Mouse (Mus musculus): ENCODE data around the gene Fscn2. TPM values are rescaled to one million over a fixed set of nuclear protein-coding genes. Genes with fewer than 3 reads are reported as not detected.

Gene Fscn2
- polyA plus RNA-seq, 1 experiment from 2014 or later, result 0.20 TPM

DNA sequence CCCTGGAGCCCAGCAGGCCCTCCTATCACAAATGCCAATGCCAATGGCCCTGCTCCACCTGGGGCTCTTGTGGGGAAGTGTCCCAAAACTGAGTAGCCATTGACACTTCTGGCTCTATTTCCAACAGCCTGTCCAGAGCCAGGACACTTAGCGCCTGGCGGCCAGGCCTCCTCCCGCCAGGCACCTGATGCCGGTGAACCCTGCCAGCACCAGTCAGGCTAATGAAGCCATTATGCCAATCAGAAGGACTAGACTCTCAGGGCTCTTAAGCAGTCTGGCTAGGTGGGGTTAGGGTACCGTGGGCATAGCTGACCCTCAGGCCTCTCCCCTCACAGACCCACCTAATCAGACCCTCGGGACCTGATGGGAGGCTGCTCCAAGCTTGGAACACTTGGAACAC is 1.9 kb upstream of the Fscn2 start:
- 83% methylated on average over 6 of the region's 6 CpGs for WGBS
- DNase-seq (ENCODE audit: low spot score), result no peak

DNA sequence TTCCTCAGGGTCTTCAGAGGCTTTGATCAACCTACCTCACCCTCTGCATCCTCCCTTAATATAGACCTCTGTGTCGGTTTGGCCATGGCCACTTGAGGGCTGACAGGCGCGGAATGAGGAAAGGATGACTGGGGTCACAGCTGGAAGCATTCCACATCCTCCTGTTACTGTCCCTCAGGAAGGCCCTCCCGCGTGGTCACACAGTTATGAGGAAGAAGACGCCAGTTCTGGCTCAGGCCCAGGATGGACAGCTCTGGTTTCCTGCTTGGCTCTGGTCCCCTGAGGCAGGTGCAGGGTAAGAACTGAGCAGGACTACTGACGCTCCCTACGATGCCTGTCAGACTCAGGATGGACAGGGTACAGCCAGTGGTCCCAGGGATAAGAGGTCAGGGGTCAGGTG is 1.3 kb upstream of the Fscn2 start:
- Histone ChIP-seq H3K36me3 (replicated peaks; ENCODE audit: control insufficient read depth, insufficient read depth, low read depth, low read length) (no peaks in the 10 kb centered on the region), H3K4me2 (ENCODE audit: low read depth, low read length) (no peak overlapping the region), H3K9me3 (replicated peaks; ENCODE audit: control insufficient read depth, low read length) (no peaks in the 10 kb centered on the region), H3K4me1 (ENCODE audit: control insufficient read depth, insufficient read depth, low read length) (peaks cover 9% of the 10 kb centered on the region), H3K9ac (replicated peaks; ENCODE audit: low read length) (no peak overlapping the region), H3K4me3 (ENCODE audit: low read depth, low read length) (no peak overlapping the region), H3K27ac (replicated peaks; ENCODE audit: low read depth, low read length) (no peak overlapping the region), H3K27me3 (ENCODE audit: control insufficient read depth, insufficient read depth, low read length) (no peaks in the 10 kb centered on the region)
- 39% methylated on average over 8 of the region's 8 CpGs for WGBS
- DNase-seq (ENCODE audit: low spot score) (no peak), ATAC-seq (replicated peaks; ENCODE audit: insufficient number of reproducible peaks, low FRiP score, low TSS enrichment, low read depth) (no peak)

More for the DNA sequence above, 1.9 kb upstream of the Fscn2 start:
- peaks cover 9% of the 10 kb centered on the region for H3K4me1 ChIP-seq (ENCODE audit: control insufficient read depth, insufficient read depth, low read length)
- no peak overlapping the region; the same call in 1 of the 2 replicates for H3K9ac ChIP-seq (replicated peaks; ENCODE audit: low read length)
- no peaks in the 10 kb centered on the region for H3K27me3 ChIP-seq (ENCODE audit: control insufficient read depth, insufficient read depth, low read length)
- no peaks in the 10 kb centered on the region for H3K9me3 ChIP-seq (replicated peaks; ENCODE audit: control insufficient read depth, low read length)
- no peak overlapping the region for H3K27ac ChIP-seq (replicated peaks; ENCODE audit: low read depth, low read length)
- H3K4me3 ChIP-seq (ENCODE audit: low read depth, low read length), result no peak overlapping the region
- no peak overlapping the region for H3K4me2 ChIP-seq (ENCODE audit: low read depth, low read length)
- no peak for ATAC-seq (replicated peaks; ENCODE audit: insufficient number of reproducible peaks, low FRiP score, low TSS enrichment, low read depth)
- H3K36me3 ChIP-seq (replicated peaks; ENCODE audit: control insufficient read depth, insufficient read depth, low read depth, low read length), result no peaks in the 10 kb centered on the region

DNA sequence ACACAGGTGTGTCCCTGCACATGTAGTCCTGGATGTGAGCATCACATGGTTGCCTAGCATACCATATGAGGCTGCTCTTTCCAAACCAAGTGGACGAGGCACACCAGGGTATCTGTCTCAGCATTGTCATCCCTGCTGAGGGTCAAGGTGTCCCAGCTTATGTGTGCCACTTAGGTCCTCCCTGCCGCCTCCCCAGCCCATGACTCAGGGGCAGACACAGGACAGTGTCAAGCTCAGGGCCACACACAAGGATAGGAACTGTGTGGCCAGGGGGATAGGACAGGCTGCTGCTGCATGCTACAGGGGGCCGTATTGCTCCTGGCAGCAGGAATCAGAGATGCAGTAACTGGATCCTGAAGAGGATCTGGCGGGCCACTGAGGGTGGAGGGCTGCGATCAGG is 579 bp upstream of the Fscn2 start:
- H3K9ac ChIP-seq (replicated peaks; ENCODE audit: low read length), result no peak overlapping the region
- no peak for DNase-seq (ENCODE audit: low spot score)
- no peaks in the 10 kb centered on the region for H3K9me3 ChIP-seq (replicated peaks; ENCODE audit: control insufficient read depth, low read length)
- H3K36me3 ChIP-seq (replicated peaks; ENCODE audit: control insufficient read depth, insufficient read depth, low read depth, low read length), result no peaks in the 10 kb centered on the region
- 63% methylated on average over 5 of the region's 5 CpGs for WGBS
- no peak overlapping the region for H3K4me3 ChIP-seq (ENCODE audit: low read depth, low read length)
- H3K4me1 ChIP-seq (ENCODE audit: control insufficient read depth, insufficient read depth, low read length), result peaks cover 9% of the 10 kb centered on the region
- no peak for ATAC-seq (replicated peaks; ENCODE audit: insufficient number of reproducible peaks, low FRiP score, low TSS enrichment, low read depth)
- H3K27ac ChIP-seq (replicated peaks; ENCODE audit: low read depth, low read length), result no peak overlapping the region
- no peaks in the 10 kb centered on the region for H3K27me3 ChIP-seq (ENCODE audit: control insufficient read depth, insufficient read depth, low read length)
- no peak overlapping the region for H3K4me2 ChIP-seq (ENCODE audit: low read depth, low read length)

DNA sequence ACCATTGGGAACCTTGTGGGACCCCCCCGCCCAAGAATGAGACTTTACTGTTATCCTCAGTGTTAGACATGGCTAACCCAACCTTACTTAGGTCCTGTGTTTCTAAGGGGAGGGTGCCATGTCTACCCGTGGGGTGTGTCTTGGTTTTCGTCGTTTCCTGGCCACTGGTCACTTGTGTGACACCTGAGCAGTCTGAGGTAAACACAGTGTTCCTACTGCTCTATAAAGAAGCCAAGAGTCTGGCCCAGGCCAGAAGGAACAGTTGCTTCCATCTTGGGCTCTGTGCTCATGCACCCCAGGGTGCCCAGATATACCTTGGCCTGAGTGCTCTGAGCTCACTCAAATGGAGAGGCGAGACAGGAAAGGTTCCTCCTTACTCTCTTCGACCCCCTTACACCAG is 1.6 kb downstream of the Fscn2 start:
- Histone ChIP-seq H3K4me3 (ENCODE audit: low read depth, low read length) (no peak overlapping the region), H3K4me2 (ENCODE audit: low read depth, low read length) (no peak overlapping the region), H3K4me1 (ENCODE audit: control insufficient read depth, insufficient read depth, low read length) (peaks cover 8% of the 10 kb centered on the region), H3K27me3 (ENCODE audit: control insufficient read depth, insufficient read depth, low read length) (no peaks in the 10 kb centered on the region), H3K9me3 (replicated peaks; ENCODE audit: control insufficient read depth, low read length) (no peaks in the 10 kb centered on the region), H3K36me3 (replicated peaks; ENCODE audit: control insufficient read depth, insufficient read depth, low read depth, low read length) (no peaks in the 10 kb centered on the region), H3K27ac (replicated peaks; ENCODE audit: low read depth, low read length) (no peak overlapping the region), H3K9ac (replicated peaks; ENCODE audit: low read length) (no peak overlapping the region)
- no peak for DNase-seq (ENCODE audit: low spot score)
- WGBS, result 80% methylated on average over 6 of the region's 6 CpGs
- ATAC-seq (replicated peaks; ENCODE audit: insufficient number of reproducible peaks, low FRiP score, low TSS enrichment, low read depth), result no peak

DNA sequence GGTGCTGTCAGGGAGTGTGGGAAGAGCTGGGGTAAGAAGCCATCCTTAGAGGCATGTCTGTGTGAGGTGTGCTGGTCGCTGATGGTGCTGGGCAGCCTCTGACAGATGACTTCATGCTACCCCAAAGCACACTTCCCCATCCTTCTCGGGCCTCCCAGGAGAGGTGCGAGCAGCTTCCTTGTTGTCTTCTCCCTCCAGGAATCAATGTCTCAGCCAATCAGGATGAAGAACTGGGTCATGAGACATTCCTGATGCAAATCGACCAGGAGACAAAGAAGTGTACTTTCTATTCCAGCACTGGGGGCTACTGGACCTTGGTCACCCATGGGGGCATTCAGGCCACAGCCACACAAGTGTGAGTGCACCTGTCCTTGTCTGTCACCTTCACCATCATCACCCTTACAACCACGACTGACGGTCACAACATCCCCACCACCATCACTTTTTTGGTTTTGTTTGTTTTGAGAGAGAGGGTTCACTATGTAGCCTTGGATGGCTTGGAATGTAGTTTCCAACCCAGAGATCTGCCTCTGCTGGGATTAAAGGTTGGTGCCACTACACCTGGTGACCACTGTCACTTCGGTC is 5.2 kb downstream of the Fscn2 start:
- H3K27ac ChIP-seq (replicated peaks; ENCODE audit: low read depth, low read length), result no peak overlapping the region
- H3K9ac ChIP-seq (replicated peaks; ENCODE audit: low read length), result no peak overlapping the region
- no peaks in the 10 kb centered on the region for H3K27me3 ChIP-seq (ENCODE audit: control insufficient read depth, insufficient read depth, low read length)
- WGBS, result 29% methylated on average over 7 of the region's 7 CpGs
- no peak for DNase-seq (ENCODE audit: low spot score)
- H3K9me3 ChIP-seq (replicated peaks; ENCODE audit: control insufficient read depth, low read length), result no peaks in the 10 kb centered on the region
- ATAC-seq (replicated peaks; ENCODE audit: insufficient number of reproducible peaks, low FRiP score, low TSS enrichment, low read depth), result no peak
- no peak overlapping the region for H3K4me3 ChIP-seq (ENCODE audit: low read depth, low read length)
- H3K36me3 ChIP-seq (replicated peaks; ENCODE audit: control insufficient read depth, insufficient read depth, low read depth, low read length), result no peaks in the 10 kb centered on the region
- H3K4me1 ChIP-seq (ENCODE audit: control insufficient read depth, insufficient read depth, low read length), result no peaks in the 10 kb centered on the region
- no peak overlapping the region for H3K4me2 ChIP-seq (ENCODE audit: low read depth, low read length)

DNA sequence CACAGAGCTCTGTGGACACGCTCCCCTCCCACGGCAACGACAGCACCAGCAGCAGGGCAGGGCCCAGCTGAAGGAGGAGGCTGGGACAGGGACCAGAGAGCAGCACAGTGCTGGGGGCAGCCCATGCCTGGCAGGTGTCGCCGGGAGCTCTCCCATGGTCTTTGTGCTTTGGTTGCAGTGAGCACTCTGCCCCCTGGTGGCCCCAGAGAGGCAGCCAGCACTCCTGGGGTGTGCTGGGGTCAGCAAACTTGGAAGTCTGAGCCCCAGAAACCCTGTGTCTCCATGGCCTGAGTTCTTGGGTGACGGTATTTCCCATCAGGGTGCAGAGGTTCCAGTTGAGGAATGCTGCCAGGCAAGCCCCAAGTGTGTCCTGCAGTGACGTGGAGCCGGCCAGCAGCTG is 8.3 kb downstream of the Fscn2 start:
- H3K4me2 ChIP-seq (ENCODE audit: low read depth, low read length), result no peak overlapping the region
- no peaks in the 10 kb centered on the region for H3K9me3 ChIP-seq (replicated peaks; ENCODE audit: control insufficient read depth, low read length)
- no peak overlapping the region for H3K9ac ChIP-seq (replicated peaks; ENCODE audit: low read length)
- H3K4me3 ChIP-seq (ENCODE audit: low read depth, low read length), result no peak overlapping the region
- H3K4me1 ChIP-seq (ENCODE audit: control insufficient read depth, insufficient read depth, low read length), result no peaks in the 10 kb centered on the region
- ATAC-seq (replicated peaks; ENCODE audit: insufficient number of reproducible peaks, low FRiP score, low TSS enrichment, low read depth) (peak; percentile 71), DNase-seq (ENCODE audit: low spot score) (peak; percentile 67)
- H3K36me3 ChIP-seq (replicated peaks; ENCODE audit: control insufficient read depth, insufficient read depth, low read depth, low read length), result no peaks in the 10 kb centered on the region; the same call in none of the 2 replicates
- no peaks in the 10 kb centered on the region for H3K27me3 ChIP-seq (ENCODE audit: control insufficient read depth, insufficient read depth, low read length)
- WGBS, result 34% methylated on average over 8 of the region's 8 CpGs
- no peak overlapping the region for H3K27ac ChIP-seq (replicated peaks; ENCODE audit: low read depth, low read length)

DNA sequence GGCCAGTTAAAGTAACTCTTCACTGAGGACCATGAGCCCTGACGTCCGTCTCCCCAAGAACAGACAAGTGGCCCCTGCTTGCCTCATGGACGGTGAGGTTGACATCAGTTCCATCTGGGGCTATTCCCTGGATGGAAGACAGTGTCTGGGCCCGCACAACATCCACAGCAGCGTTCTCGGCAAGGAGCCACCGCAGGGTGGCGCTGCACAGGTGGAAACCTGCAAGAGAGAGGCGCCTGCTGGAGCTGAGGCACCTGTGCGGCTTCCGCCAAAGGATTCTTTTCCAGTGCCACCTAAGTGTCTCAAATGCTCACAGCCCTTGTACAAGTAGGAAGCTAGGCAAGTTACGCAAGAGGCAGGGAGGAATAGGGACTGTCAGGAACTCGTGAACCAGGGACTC is 11.7 kb downstream of the Fscn2 start:
- Histone ChIP-seq H3K9me3 (replicated peaks; ENCODE audit: control insufficient read depth, low read length) (no peaks in the 10 kb centered on the region), H3K4me1 (ENCODE audit: control insufficient read depth, insufficient read depth, low read length) (0 out of 2 replicates have a peak, but pooled peaks cover 2% of the 10 kb centered on the region), H3K4me2 (ENCODE audit: low read depth, low read length) (no peak overlapping the region), H3K27ac (replicated peaks; ENCODE audit: low read depth, low read length) (no peak overlapping the region), H3K36me3 (replicated peaks; ENCODE audit: control insufficient read depth, insufficient read depth, low read depth, low read length) (peaks cover 3% of the 10 kb centered on the region), H3K27me3 (ENCODE audit: control insufficient read depth, insufficient read depth, low read length) (no peaks in the 10 kb centered on the region), H3K4me3 (ENCODE audit: low read depth, low read length) (no peak overlapping the region), H3K9ac (replicated peaks; ENCODE audit: low read length) (no peak overlapping the region)
- 56% methylated on average over 13 of the region's 13 CpGs for WGBS
- no peak for DNase-seq (ENCODE audit: low spot score)
- ATAC-seq (replicated peaks; ENCODE audit: insufficient number of reproducible peaks, low FRiP score, low TSS enrichment, low read depth), result no peak

DNA sequence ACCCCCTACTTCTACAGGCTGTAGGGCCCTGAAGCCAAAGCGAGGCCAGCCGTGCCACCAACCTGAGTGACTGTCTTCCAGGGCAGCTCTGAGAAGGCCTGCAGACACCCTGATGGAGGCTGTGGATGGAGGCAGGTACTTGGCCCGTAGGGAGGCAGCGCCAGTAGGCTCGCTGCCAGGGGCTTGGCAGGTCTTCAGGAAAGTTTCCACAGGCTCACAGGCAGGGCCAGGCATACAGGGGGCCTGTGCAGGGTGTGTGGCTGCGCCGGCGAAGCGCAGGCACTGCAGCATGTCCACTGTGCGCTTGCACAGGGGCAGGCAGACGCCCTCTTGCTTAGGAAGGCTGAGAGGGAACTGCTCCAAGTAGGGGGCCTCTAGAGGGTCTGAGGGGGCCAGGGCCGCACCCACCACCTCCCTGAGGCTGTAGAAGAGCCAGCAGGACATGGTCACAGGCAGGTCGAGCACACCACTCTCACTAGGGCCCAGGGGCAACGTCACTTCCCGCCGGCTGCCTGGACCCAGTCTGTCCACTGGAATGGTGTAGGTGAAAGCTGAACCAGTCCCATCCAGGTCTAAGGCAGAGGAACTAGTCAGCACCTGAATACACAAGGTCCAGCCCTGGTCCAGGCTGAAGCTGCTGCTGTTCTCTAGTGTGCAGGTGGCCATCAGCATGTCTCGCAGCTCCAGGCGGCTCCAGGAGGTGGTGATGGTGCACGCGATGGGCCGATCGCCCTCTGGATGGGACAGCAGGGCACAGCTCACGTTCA is 12.7 kb downstream of the Fscn2 start:
- DNase-seq (ENCODE audit: low spot score), result no peak
- no peak overlapping the region for H3K27ac ChIP-seq (replicated peaks; ENCODE audit: low read depth, low read length)
- H3K36me3 ChIP-seq (replicated peaks; ENCODE audit: control insufficient read depth, insufficient read depth, low read depth, low read length), result peaks cover 3% of the 10 kb centered on the region
- H3K27me3 ChIP-seq (ENCODE audit: control insufficient read depth, insufficient read depth, low read length), result no peaks in the 10 kb centered on the region
- no peak overlapping the region for H3K4me3 ChIP-seq (ENCODE audit: low read depth, low read length)
- no peak for ATAC-seq (replicated peaks; ENCODE audit: insufficient number of reproducible peaks, low FRiP score, low TSS enrichment, low read depth)
- 90% methylated on average over 23 of the region's 23 CpGs for WGBS
- H3K4me2 ChIP-seq (ENCODE audit: low read depth, low read length), result no peak overlapping the region
- H3K9ac ChIP-seq (replicated peaks; ENCODE audit: low read length), result no peak overlapping the region
- no peaks in the 10 kb centered on the region for H3K9me3 ChIP-seq (replicated peaks; ENCODE audit: control insufficient read depth, low read length)
- peaks cover 2% of the 10 kb centered on the region; the same call in 1 of the 2 replicates for H3K4me1 ChIP-seq (ENCODE audit: control insufficient read depth, insufficient read depth, low read length)
